Mouse (Mus musculus): Measurements from ENCODE around the gene Catsper4. TPM values are rescaled to one million over a fixed set of nuclear protein-coding genes. Genes with fewer than 3 reads are reported as not detected.

Gene Catsper4
- polyA plus RNA-seq, 1 experiment from 2014 or later = 0.60 TPM

DNA sequence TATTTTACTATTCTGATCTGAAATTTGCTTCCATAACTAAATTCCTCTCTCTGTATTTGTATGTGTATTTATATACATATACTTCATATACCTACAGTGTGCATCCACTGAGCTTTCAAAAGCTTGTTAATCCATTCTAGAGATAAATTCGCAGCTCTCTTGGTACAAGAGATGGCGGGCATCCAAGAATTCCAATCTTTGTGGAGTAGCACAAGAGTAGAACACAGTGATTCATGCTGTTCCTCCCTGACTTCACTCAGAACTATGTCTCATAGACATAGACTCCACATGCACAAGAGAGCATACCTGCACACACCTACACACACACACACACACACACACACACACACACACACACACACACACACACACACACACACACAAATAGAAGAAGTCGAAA is 54.8 kb downstream of the Catsper4 start:
- Histone ChIP-seq H3K27me3 (replicated peaks; ENCODE audit: control insufficient read depth, insufficient read depth, low read length) (no peaks in the 10 kb centered on the region), H3K4me2 (replicated peaks; ENCODE audit: low read depth) (no peak overlapping the region), H3K4me3 (ENCODE audit: low read depth, low read length) (no peak overlapping the region), H3K27ac (ENCODE audit: low read depth, low read length) (no peak overlapping the region), H3K9ac (ENCODE audit: low read depth, low read length) (no peak overlapping the region), H3K9me3 (ENCODE audit: control insufficient read depth) (no peaks in the 10 kb centered on the region), H3K36me3 (ENCODE audit: control insufficient read depth, insufficient read depth) (peaks cover 5% of the 10 kb centered on the region; the same call in 1 of the 2 replicates), H3K4me1 (replicated peaks; ENCODE audit: control insufficient read depth, insufficient read depth, low read length) (no peaks in the 10 kb centered on the region)
- no peak for TF ChIP-seq CTCF (IDR thresholded peaks at IDR 0.05; ENCODE audit: low read depth)
- 64% methylated on average over 3 of the region's 3 CpGs for WGBS
- ATAC-seq = no peak

DNA sequence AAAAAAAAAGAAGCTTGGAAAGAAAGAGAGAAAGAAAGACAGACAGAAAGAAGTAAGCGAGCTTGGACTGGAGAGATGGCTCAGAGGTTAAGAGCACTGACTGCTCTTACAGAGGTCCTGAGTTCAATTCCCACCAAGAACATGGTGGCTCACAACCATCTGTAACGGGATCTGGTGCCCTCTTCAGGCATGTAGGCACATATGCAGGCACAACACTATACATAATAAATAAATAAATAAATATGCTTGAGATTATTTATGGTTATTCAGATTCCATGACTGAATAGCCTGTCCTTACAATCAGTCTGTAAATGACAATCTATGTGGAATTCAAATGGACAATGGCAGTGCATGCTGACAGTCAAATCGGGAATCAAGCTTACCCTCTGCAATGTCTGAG is 60.3 kb downstream of the Catsper4 start:
- peak; percentile 49 for TF ChIP-seq CTCF (IDR thresholded peaks at IDR 0.05; ENCODE audit: low read depth)
- no peak for ATAC-seq
- H3K4me2 ChIP-seq (replicated peaks; ENCODE audit: low read depth) = no peak overlapping the region
- no peak overlapping the region for H3K9ac ChIP-seq (ENCODE audit: low read depth, low read length)
- H3K27ac ChIP-seq (ENCODE audit: low read depth, low read length) = no peak overlapping the region
- H3K9me3 ChIP-seq (ENCODE audit: control insufficient read depth) = no peaks in the 10 kb centered on the region
- 93% methylated on average over 3 of the region's 3 CpGs for WGBS
- H3K4me1 ChIP-seq (replicated peaks; ENCODE audit: control insufficient read depth, insufficient read depth, low read length) = no peaks in the 10 kb centered on the region
- no peak overlapping the region for H3K4me3 ChIP-seq (ENCODE audit: low read depth, low read length)
- no peaks in the 10 kb centered on the region for H3K27me3 ChIP-seq (replicated peaks; ENCODE audit: control insufficient read depth, insufficient read depth, low read length)
- peaks cover 5% of the 10 kb centered on the region; the same call in 1 of the 2 replicates for H3K36me3 ChIP-seq (ENCODE audit: control insufficient read depth, insufficient read depth)

DNA sequence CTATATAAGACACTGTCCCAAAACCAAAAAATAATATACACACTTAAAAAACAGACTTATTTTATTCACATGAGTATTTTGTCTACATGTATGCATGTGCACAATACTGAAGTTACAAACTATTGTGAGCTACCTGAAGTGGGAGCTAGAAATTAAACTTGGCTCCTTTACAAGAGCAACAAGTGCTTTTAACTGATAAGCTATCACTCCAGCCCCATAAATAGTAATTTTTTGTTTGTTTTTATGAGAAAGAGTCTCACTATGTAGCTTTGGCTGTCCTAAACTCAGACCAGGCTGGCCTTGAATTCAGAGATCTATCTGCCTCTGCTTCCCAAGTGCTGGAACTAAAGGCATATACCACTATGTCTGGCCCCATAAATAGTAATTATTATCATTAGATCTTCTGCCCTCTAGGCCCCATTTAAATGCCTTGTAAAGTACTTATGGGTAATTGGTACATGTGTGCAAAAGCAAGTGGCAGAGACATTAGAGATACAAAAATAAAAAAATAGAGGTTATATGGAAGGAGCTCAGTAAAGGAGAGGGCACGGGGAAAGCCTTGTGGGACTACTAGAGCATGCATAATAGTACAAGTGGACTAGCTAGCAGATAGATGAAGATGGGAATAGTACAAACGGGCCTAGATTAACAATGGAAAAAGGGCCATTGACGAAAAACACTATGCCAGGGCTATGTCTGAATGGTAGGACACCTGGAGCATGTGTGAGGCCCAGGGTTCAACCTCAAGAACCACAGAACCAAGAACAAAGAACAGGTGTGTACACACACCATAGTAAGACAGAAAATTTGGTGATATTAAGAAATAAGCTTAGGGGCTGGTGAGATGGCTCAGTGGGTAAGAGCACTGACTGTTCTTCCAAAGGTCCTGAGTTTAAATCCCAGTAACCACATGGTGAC is 61.4 kb downstream of the Catsper4 start:
- Histone ChIP-seq H3K4me2 (replicated peaks; ENCODE audit: low read depth) (no peak overlapping the region; the same call in 1 of the 2 replicates), H3K27me3 (replicated peaks; ENCODE audit: control insufficient read depth, insufficient read depth, low read length) (no peaks in the 10 kb centered on the region), H3K36me3 (ENCODE audit: control insufficient read depth, insufficient read depth) (no peaks in the 10 kb centered on the region), H3K4me3 (ENCODE audit: low read depth, low read length) (no peak overlapping the region), H3K9me3 (ENCODE audit: control insufficient read depth) (no peaks in the 10 kb centered on the region), H3K9ac (ENCODE audit: low read depth, low read length) (no peak overlapping the region), H3K4me1 (replicated peaks; ENCODE audit: control insufficient read depth, insufficient read depth, low read length) (no peaks in the 10 kb centered on the region), H3K27ac (ENCODE audit: low read depth, low read length) (no peak overlapping the region; the same call in 1 of the 2 replicates)
- ATAC-seq = no peak
- 72% methylated on average over 3 of the region's 3 CpGs for WGBS
- no peak for TF ChIP-seq CTCF (IDR thresholded peaks at IDR 0.05; ENCODE audit: low read depth)

DNA sequence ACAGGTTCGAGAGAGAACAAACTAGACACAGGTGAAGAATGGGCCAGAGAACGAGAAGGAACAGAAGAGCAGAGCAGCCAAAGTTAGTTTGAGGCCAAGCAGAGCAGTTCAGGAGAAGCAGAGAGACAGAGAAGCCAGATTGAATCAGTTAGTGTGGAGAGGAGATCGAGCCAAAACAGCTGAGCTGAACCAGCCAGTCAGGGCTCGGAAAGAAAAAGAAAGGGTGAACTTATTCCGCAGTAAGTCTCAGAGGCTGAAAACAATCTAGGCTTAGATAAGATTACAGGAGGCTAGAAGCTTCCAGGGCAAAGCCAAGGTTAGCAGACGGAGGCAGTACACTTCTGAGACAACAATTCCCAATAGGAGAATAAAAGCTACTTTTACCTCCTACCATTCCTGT is 62.2 kb downstream of the Catsper4 start:
- Histone ChIP-seq H3K27me3 (replicated peaks; ENCODE audit: control insufficient read depth, insufficient read depth, low read length) (no peaks in the 10 kb centered on the region), H3K4me2 (replicated peaks; ENCODE audit: low read depth) (peak overlapping the region; percentile 30; the same call in 1 of the 2 replicates), H3K27ac (ENCODE audit: low read depth, low read length) (peak overlapping the region; percentile 60), H3K4me3 (ENCODE audit: low read depth, low read length) (no peak overlapping the region), H3K36me3 (ENCODE audit: control insufficient read depth, insufficient read depth) (no peaks in the 10 kb centered on the region), H3K9ac (ENCODE audit: low read depth, low read length) (no peak overlapping the region), H3K9me3 (ENCODE audit: control insufficient read depth) (no peaks in the 10 kb centered on the region), H3K4me1 (replicated peaks; ENCODE audit: control insufficient read depth, insufficient read depth, low read length) (no peaks in the 10 kb centered on the region)
- 42% methylated on average over 6 of the region's 6 CpGs for WGBS
- no peak for TF ChIP-seq CTCF (IDR thresholded peaks at IDR 0.05; ENCODE audit: low read depth)
- ATAC-seq = 0 out of 2 replicates have a peak, but pooled peaks have one; percentile 25

DNA sequence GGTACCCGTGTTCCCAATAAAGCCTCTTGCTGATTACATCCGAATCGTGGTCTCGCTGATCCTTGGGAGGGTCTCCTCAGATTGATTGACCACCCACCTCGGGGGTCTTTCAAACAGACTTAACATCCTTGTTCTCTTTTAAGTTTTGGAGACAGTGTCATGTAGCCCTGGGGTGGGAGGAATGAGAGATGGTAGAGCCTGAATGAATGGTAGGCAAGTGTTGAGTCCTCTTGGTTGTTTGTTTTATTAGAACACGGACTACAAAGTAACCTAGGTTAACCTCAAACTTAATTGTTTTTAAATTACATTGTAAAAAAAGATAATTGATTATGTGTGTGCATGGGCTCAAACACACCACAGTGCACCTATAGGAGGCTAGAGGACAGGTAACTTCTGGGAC is 62.6 kb downstream of the Catsper4 start:
- Histone ChIP-seq H3K4me2 (replicated peaks; ENCODE audit: low read depth) (peak overlapping the region; percentile 30; the same call in 1 of the 2 replicates), H3K4me1 (replicated peaks; ENCODE audit: control insufficient read depth, insufficient read depth, low read length) (no peaks in the 10 kb centered on the region), H3K36me3 (ENCODE audit: control insufficient read depth, insufficient read depth) (no peaks in the 10 kb centered on the region), H3K4me3 (ENCODE audit: low read depth, low read length) (no peak overlapping the region), H3K27me3 (replicated peaks; ENCODE audit: control insufficient read depth, insufficient read depth, low read length) (no peaks in the 10 kb centered on the region), H3K9me3 (ENCODE audit: control insufficient read depth) (no peaks in the 10 kb centered on the region), H3K27ac (ENCODE audit: low read depth, low read length) (peak overlapping the region; percentile 60), H3K9ac (ENCODE audit: low read depth, low read length) (no peak overlapping the region)
- ATAC-seq = peak; percentile 41; the same call in 1 of the 2 replicates
- no peak for TF ChIP-seq CTCF (IDR thresholded peaks at IDR 0.05; ENCODE audit: low read depth)
- 68% methylated on average over 5 of the region's 6 CpGs for WGBS

Other genes with a start within 250 kb of the Catsper4 start
- gene Dhdds, start 226.5 kb downstream of the Catsper4 start, polyA plus RNA-seq (2015; fragmentation: Nextera tagmentation; extraction: Ambion mirVana) = 26.1 TPM in 2 replicates
- gene Lin28a, start 208.5 kb downstream of the Catsper4 start, polyA plus RNA-seq (2015; fragmentation: Nextera tagmentation; extraction: Ambion mirVana) = not detected in 2 replicates
- gene Zfp683, start 173.5 kb downstream of the Catsper4 start, polyA plus RNA-seq (2015; fragmentation: Nextera tagmentation; extraction: Ambion mirVana) = not detected in 2 replicates
- 17.9 and 22.5 TPM in 2 replicates for gene Crybg2, start 166.6 kb downstream of the Catsper4 start, polyA plus RNA-seq (2015; fragmentation: Nextera tagmentation; extraction: Ambion mirVana)
- gene Cd52, start 132.3 kb downstream of the Catsper4 start, polyA plus RNA-seq (2015; fragmentation: Nextera tagmentation; extraction: Ambion mirVana) = 28.7 and 31.2 TPM in 2 replicates
- 0.88 and 1.5 TPM in 2 replicates for gene Ubxn11, start 124.8 kb downstream of the Catsper4 start, polyA plus RNA-seq (2015; fragmentation: Nextera tagmentation; extraction: Ambion mirVana)
- 503 and 522 TPM in 2 replicates for gene Sh3bgrl3, start 98.6 kb downstream of the Catsper4 start, polyA plus RNA-seq (2015; fragmentation: Nextera tagmentation; extraction: Ambion mirVana)
- 85.9 and 91.1 TPM in 2 replicates for gene Cep85, start 40.3 kb downstream of the Catsper4 start, polyA plus RNA-seq (2015; fragmentation: Nextera tagmentation; extraction: Ambion mirVana)
- gene Gm7534, start 24.4 kb downstream of the Catsper4 start, polyA plus RNA-seq (2015; fragmentation: Nextera tagmentation; extraction: Ambion mirVana) = not detected in 2 replicates
- gene Cnksr1, start 11.0 kb upstream of the Catsper4 start, polyA plus RNA-seq (2015; fragmentation: Nextera tagmentation; extraction: Ambion mirVana) = 13.8 and 15.5 TPM in 2 replicates
- gene E130218I03Rik, start 16.3 kb upstream of the Catsper4 start, polyA plus RNA-seq (2015; fragmentation: Nextera tagmentation; extraction: Ambion mirVana) = 0.39 and 0.46 TPM in 2 replicates
- gene Zfp593, start 18.2 kb upstream of the Catsper4 start, polyA plus RNA-seq (2015; fragmentation: Nextera tagmentation; extraction: Ambion mirVana) = 9.4 and 10.5 TPM in 2 replicates
- not detected in 2 replicates for gene Gm30191, start 19.6 kb upstream of the Catsper4 start, polyA plus RNA-seq (2015; fragmentation: Nextera tagmentation; extraction: Ambion mirVana)
- 6.8 and 7.6 TPM in 2 replicates for gene Grrp1, start 26.7 kb upstream of the Catsper4 start, polyA plus RNA-seq (2015; fragmentation: Nextera tagmentation; extraction: Ambion mirVana)
- 9.2 and 9.6 TPM in 2 replicates for gene Pdik1l, start 60.5 kb upstream of the Catsper4 start, polyA plus RNA-seq (2015; fragmentation: Nextera tagmentation; extraction: Ambion mirVana)
- gene Trim63, start 87.7 kb upstream of the Catsper4 start, polyA plus RNA-seq (2015; fragmentation: Nextera tagmentation; extraction: Ambion mirVana) = 1.4 and 1.7 TPM in 2 replicates
- gene Slc30a2, start 115.8 kb upstream of the Catsper4 start, polyA plus RNA-seq (2015; fragmentation: Nextera tagmentation; extraction: Ambion mirVana) = 15.4 and 39.1 TPM in 2 replicates
- gene Extl1, start 156.5 kb upstream of the Catsper4 start, polyA plus RNA-seq (2015; fragmentation: Nextera tagmentation; extraction: Ambion mirVana) = 1.0 and 1.2 TPM in 2 replicates
- gene Pafah2, start 168.9 kb upstream of the Catsper4 start, polyA plus RNA-seq (2015; fragmentation: Nextera tagmentation; extraction: Ambion mirVana) = 39.8 and 49.2 TPM in 2 replicates
- gene Stmn1, start 240.9 kb upstream of the Catsper4 start, polyA plus RNA-seq (2015; fragmentation: Nextera tagmentation; extraction: Ambion mirVana) = 398 and 412 TPM in 2 replicates

Data from intestine, postnatal 0 days (tissue).